Mouse (Mus musculus): Measurements from ENCODE around the gene Jarid2.
A peak's percentile ranks its signal among the peaks of the same experiment; 100 is the strongest.

Gene Jarid2

GRCm38 (mm10) chr13:44915945-44916344 lies 186.7 kb downstream of the Jarid2 start:
- DNase-seq (ENCODE audit: low read depth) = peak; percentile 17

- DNase-seq (ENCODE audit: low read depth) = no peak
Observed at GRCm38 (mm10) chr13:44917202-44917601, 187.9 kb downstream of the Jarid2 start.

DNA sequence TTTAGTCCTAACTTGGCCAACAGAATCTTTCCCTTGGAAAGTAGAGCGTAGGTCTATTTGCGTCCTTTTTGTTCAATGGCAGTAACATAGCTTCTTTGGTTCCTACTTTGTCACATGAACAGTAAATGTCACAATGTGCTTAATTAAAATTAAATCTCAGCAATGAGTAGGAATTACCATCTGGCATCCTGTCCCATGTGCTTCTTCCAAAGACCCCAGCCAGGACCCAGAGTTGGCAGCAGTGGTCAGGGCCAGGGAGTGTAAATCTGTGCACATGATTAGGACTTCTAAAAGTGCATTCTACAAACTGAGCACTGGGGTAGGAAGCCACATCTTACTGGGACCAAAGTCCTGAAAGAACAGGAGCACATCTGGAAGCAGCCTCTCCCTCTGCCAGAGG lies 189.0 kb downstream of the Jarid2 start:
- no peak for DNase-seq (ENCODE audit: low read depth)

- no peak for DNase-seq (ENCODE audit: low read depth)
Observed at GRCm38 (mm10) chr13:44921095-44921494, 191.8 kb downstream of the Jarid2 start.

- no peak for DNase-seq (ENCODE audit: low read depth)
Observed at GRCm38 (mm10) chr13:44921721-44922120, 192.4 kb downstream of the Jarid2 start.

DNA sequence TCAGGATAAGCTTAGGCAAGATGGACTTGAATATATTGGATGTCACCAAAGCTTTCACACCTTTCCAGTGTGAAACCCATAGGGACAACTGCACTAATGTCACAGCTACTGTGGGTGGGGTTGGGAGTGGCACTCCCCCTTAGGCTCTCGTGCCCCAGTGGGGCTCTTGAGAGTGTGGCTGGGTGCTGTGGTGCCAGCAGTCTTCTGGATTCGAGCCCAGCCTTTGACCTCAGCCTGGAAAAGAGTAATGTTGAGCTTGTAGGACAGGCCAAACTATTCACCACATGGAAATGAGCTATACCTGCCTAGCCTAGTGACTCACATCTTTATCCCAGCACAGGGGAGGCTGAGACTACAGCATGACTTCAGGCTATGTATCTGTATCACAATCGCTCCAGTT lies 194.8 kb downstream of the Jarid2 start:
- DNase-seq (ENCODE audit: low read depth) = no peak

GRCm38 (mm10) chr13:44925173-44925572 lies 195.9 kb downstream of the Jarid2 start:
- DNase-seq (ENCODE audit: low read depth) = no peak

GRCm38 (mm10) chr13:44926311-44926710 lies 197.0 kb downstream of the Jarid2 start:
- DNase-seq (ENCODE audit: low read depth) = no peak

GRCm38 (mm10) chr13:44932307-44933264 lies 203.3 kb downstream of the Jarid2 start:
- DNase-seq (ENCODE audit: low read depth) = no peak

DNA sequence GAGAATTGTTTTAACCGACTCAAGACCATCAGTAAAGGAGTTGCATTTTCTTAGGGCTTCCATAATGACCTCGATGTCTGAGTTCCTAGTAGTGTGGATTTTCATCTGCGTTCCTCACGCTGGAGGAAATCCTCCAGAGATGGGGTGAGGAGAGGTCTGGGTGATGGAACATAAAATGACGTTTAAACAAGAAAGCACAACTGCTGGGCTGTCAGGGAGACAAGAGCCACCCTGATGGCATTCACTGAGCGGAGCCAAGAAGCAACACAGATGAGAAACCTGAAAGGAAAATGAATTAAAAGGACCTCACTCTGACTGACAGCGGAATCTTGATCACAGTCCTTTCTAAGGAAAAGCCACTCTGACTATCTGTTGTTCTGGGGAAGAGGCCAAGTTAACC lies 204.3 kb downstream of the Jarid2 start:
- DNase-seq (ENCODE audit: low read depth) = no peak

DNA sequence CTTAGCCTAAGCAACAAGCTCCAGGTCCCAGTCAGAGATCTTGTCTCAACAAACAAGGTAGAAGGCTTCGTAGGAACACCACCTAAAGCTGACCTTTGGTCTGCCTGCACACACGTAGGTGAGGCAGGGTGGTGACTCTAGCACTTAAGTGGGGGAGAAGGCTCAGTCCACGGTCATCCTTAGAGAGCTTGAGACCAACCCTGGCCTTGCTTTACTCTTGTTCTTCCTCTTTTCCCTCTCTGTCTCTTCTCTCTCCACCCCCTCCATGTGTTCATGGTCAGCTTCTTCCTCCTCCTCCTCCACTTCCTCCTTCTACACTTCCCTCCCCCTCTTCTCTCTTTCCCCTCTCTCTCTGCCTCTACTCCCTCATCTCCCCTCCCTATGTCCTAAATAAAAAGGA lies 208.4 kb downstream of the Jarid2 start:
- DNase-seq (ENCODE audit: low read depth) = no peak

- DNase-seq (ENCODE audit: low read depth) = no peak
Observed at GRCm38 (mm10) chr13:44939326-44940035, 210.2 kb downstream of the Jarid2 start.

- DNase-seq (ENCODE audit: low read depth) = no peak
Observed at GRCm38 (mm10) chr13:44943618-44944017, 214.3 kb downstream of the Jarid2 start.

GRCm38 (mm10) chr13:44946880-44947635 lies 217.8 kb downstream of the Jarid2 start:
- DNase-seq (ENCODE audit: low read depth) = no peak

GRCm38 (mm10) chr13:44948320-44949250 lies 219.3 kb downstream of the Jarid2 start:
- DNase-seq (ENCODE audit: low read depth) = no peak

DNA sequence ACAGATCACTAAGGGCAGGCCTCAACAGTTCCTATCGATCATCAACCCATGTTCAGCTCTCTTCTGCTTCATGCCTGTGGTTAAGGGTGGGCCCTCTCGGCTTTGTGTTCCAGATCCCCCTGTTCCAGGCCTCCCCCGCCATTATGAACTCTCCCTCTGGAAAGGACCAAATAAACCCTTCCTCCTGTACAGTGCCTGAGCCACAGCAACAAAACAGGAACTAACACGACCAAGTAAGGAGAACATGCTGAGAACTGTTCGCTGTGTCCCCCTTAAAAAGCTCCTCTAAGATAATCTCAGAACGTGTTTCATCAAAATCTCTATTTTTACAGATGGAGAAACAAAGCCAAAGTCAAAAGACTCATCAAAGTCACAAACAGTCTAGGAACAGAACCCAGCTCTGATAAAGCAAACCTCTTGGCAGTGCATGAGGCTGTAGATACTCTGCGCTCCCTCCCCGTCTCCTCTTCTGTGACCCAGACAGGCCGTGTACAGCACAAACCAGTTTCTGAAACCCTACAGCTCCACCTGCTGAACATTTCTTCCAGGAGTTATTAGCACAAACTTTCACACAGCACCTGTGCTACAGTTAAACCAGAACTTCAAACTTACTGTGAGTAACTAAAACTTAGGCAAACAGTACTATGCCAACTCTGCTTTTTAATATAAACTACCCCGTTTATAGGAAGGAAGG lies 223.3 kb downstream of the Jarid2 start:
- DNase-seq (ENCODE audit: low read depth) = peak; percentile 25

- no peak for DNase-seq (ENCODE audit: low read depth)
Observed at GRCm38 (mm10) chr13:44953546-44954231, 224.4 kb downstream of the Jarid2 start.

- no peak for DNase-seq (ENCODE audit: low read depth)
Observed at GRCm38 (mm10) chr13:44954232-44954568, 224.9 kb downstream of the Jarid2 start.

DNA sequence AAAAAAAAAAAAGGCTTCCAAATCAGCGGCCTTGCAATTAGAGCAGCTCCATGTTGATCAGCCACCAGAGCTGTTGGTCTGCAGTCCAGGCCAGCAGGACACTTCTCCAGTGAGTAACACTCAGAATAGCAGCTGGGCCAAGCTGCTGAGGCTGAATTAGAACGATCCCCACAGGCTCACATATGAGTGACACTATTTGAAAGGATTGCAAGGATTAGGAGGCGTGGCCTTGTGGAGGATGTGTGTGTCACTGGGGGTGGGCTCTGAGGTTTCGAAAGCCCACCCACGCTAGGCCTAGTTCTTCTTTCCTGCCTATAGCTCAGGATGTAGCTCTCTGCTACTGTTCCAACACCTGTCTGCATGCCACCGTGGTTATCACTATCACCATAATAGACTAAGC lies 226.5 kb downstream of the Jarid2 start:
- no peak for DNase-seq (ENCODE audit: low read depth)

DNA sequence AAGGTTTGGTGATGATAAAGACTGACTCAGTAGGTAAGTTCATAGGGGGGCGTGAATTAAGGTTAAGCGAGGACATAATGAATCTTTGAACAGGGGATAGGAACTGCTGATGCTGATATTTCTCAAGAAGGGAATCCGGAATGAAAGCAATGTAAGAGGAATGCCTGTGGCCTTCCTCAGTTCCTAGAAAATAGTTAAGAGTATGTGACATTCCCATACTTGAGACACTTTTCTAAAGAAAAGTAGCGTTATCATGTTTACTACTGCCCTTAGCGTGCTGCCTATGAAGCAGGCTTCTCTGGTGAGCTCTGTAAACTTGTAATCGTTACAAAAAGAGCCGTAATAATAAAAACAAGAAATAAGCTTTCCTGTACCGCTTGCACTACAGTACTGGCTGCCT lies 227.8 kb downstream of the Jarid2 start:
- no peak for DNase-seq (ENCODE audit: low read depth)
